Mouse (Mus musculus) limb, embryonic 14.5 days (tissue): ENCODE results near the gene Tmem255b. TPM values are rescaled to one million over a fixed set of nuclear protein-coding genes. Genes with fewer than 3 reads are reported as not detected.

ENCODE experiments used
- ATAC-seq: fragments of 200-750 bp; cut with Nextera tagmentation; 2 replicates; pipeline ENCODE4 v1.8.0; 2017; ENCODE audit warnings: low read depth, moderate number of reproducible peaks, moderate TSS enrichment; ENCODE audit not compliant: low FRiP score
- DNase-seq: peaks from one replicate; pipeline ENCODE4 v3.0.0-alpha.2; 2015; ENCODE audit warnings: low spot score
- H3K27ac ChIP-seq: fragments of 300-500 bp; sonication (generic); replicated peaks from 2 replicates; pipeline ENCODE4 v1.5.1; 2014; ENCODE audit warnings: low read depth, mild to moderate bottlenecking, low read length, moderate library complexity, mixed read lengths
- H3K27me3 ChIP-seq: fragments of 300-500 bp; sonication (generic); 2 replicates; pipeline ENCODE4 v1.6.1; 2014; ENCODE audit warnings: low read length, mixed read lengths; ENCODE audit not compliant: control insufficient read depth, insufficient read depth
- H3K36me3 ChIP-seq: fragments of 300-500 bp; sonication (generic); 2 replicates; pipeline ENCODE4 v1.6.1; 2014; ENCODE audit warnings: mild to moderate bottlenecking, low read length, moderate library complexity, mixed read lengths; ENCODE audit not compliant: control insufficient read depth, insufficient read depth
- H3K4me1 ChIP-seq: fragments of 300-500 bp; sonication (generic); 2 replicates; pipeline ENCODE4 v1.6.1; 2014; ENCODE audit warnings: antibody characterized with exemption, low read length, mixed read lengths; ENCODE audit not compliant: control insufficient read depth, insufficient read depth
- H3K4me2 ChIP-seq: fragments of 300-500 bp; sonication (generic); replicated peaks from 2 replicates; pipeline ENCODE4 v1.6.1; 2014; ENCODE audit warnings: low read depth, mild to moderate bottlenecking, low read length, moderate library complexity; ENCODE audit not compliant: severe bottlenecking
- H3K4me3 ChIP-seq: fragments of 300-500 bp; sonication (generic); replicated peaks from 2 replicates; pipeline ENCODE4 v1.5.1; 2014; ENCODE audit warnings: low read length
- H3K9ac ChIP-seq: fragments of 300-500 bp; sonication (generic); 2 replicates; pipeline ENCODE4 v1.6.1; 2014; ENCODE audit warnings: mild to moderate bottlenecking, low read depth, low read length, moderate library complexity; ENCODE audit not compliant: severe bottlenecking
- H3K9me3 ChIP-seq: fragments of 300-500 bp; sonication (generic); 2 replicates; pipeline ENCODE4 v1.6.1; 2016; ENCODE audit warnings: low read length; ENCODE audit not compliant: control insufficient read depth
- POLR2A ChIP-seq: fragments of 200-500 bp; IDR thresholded peaks from 2 replicates; pipeline ENCODE4 v1.8.0; 2012; ENCODE audit warnings: inconsistent platforms, mild to moderate bottlenecking, moderate library complexity, borderline replicate concordance; ENCODE audit not compliant: insufficient read depth, insufficient read length; ENCODE audit errors: extremely low read depth
- WGBS: fragments of 180-500 bp; shearing (Covaris S2); extraction: QIAGEN DNeasy Blood & Tissue Kit; methylation state at CpG from one replicate; pipeline ENCODE4 v1.1.7; 2014; 5-methylcytosine and 5-hydroxymethylcytosine counted together
- polyA plus RNA-seq, 2 experiments: library from polyadenylated mRNA; depleted of rRNA in 1 of 2; stranded (reverse) in 1 of 2; unstranded in 1 of 2; fragments of >200 nt; fragmentation: Nextera tagmentation in 1 of 2; extraction: Ambion mirVana in 1 of 2; gene quantifications; 2 replicates each; pipeline versions ENCODE4 v1.2.1 to v1.2.3; 2012 to 2014

The Tmem255b gene
- polyA plus RNA-seq, 2 experiments: 0.70 to 0.74 TPM

GRCm38 (mm10) chr8:13492198-13492995 lies 57.4 kb downstream of the Tmem255b start:
- H3K4me3 ChIP-seq: no peak overlapping the region
- H3K9me3 ChIP-seq: no peaks in the 10 kb centered on the region
- H3K4me2 ChIP-seq: no peak overlapping the region
- H3K27me3 ChIP-seq: peaks cover 33% of the 10 kb centered on the region
- DNase-seq (peak; percentile 12), ATAC-seq (peak; percentile 56)
- peaks cover 5% of the 10 kb centered on the region; the same call in 1 of the 2 replicates for H3K4me1 ChIP-seq
- no peak for TF ChIP-seq POLR2A
- H3K36me3 ChIP-seq: no peaks in the 10 kb centered on the region
- 50% methylated on average over 9 of the region's 9 CpGs for WGBS
- H3K9ac ChIP-seq: 0 out of 2 replicates have a peak overlapping the region, but pooled peaks have one; percentile 7
- no peak overlapping the region for H3K27ac ChIP-seq

DNA sequence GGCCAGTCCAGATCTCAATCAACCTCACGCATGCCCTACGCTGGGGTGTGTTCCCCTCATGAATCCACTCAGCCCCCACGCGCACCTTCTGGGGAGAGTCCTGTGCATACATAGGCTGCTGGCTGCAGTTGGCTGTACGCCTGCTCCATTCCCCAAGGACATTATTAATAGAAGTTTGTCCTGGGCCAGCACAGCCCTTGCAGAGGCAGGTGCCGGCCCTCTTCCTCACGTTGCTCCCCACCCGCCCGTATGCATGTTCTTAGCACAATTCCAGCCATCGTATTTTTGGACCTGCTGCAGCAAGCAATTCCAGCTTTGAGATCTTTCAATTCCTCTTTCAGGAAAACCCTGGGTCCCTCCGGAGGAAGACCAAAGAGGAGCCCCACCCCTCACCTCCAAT lies 58.0 kb downstream of the Tmem255b start:
- ATAC-seq (peak; percentile 27; the same call in 1 of the 2 replicates), DNase-seq (peak; percentile 40)
- H3K27ac ChIP-seq: no peak overlapping the region
- peaks cover 5% of the 10 kb centered on the region; the same call in 1 of the 2 replicates for H3K4me1 ChIP-seq
- H3K4me2 ChIP-seq: peak overlapping the region; percentile 83; the same call in 1 of the 2 replicates
- peaks cover 33% of the 10 kb centered on the region for H3K27me3 ChIP-seq
- no peak overlapping the region for H3K9ac ChIP-seq
- WGBS: 33% methylated on average over 11 of the region's 11 CpGs
- TF ChIP-seq POLR2A: no peak
- no peaks in the 10 kb centered on the region for H3K9me3 ChIP-seq
- peak overlapping the region; percentile 51 for H3K4me3 ChIP-seq
- H3K36me3 ChIP-seq: no peaks in the 10 kb centered on the region

- WGBS: 4% methylated on average over 39 of the region's 64 CpGs
- Histone ChIP-seq H3K36me3 (no peaks in the 10 kb centered on the region), H3K4me2 (peak within 1 kb of the TSS; percentile 83), H3K4me1 (peaks cover 5% of the 10 kb centered on the region; the same call in 1 of the 2 replicates), H3K27ac (no peak within 1 kb of the TSS), H3K4me3 (peak within 1 kb of the TSS; percentile 51), H3K9me3 (no peaks in the 10 kb centered on the region), H3K27me3 (peaks cover 33% of the 10 kb centered on the region), H3K9ac (peak within 1 kb of the TSS; percentile 57)
- DNase-seq (no peak), ATAC-seq (peak; percentile 62)
- no peak for TF ChIP-seq POLR2A
Measured at GRCm38 (mm10) chr8:13493858-13494631, 59.1 kb downstream of the Tmem255b start, which contains the start of gene Gas6. Gene Gas6 (minus strand): TSS chr8:13494490.

GRCm38 (mm10) chr8:13501221-13501620 lies 66.2 kb downstream of the Tmem255b start:
- TF ChIP-seq POLR2A: no peak
- WGBS: 83% methylated on average over 3 of the region's 3 CpGs
- H3K27ac ChIP-seq: no peak overlapping the region
- no peak overlapping the region for H3K4me3 ChIP-seq
- no peak overlapping the region for H3K4me2 ChIP-seq
- H3K36me3 ChIP-seq: no peaks in the 10 kb centered on the region
- no peak for ATAC-seq
- no peak for DNase-seq
- H3K9me3 ChIP-seq: no peaks in the 10 kb centered on the region
- H3K4me1 ChIP-seq: no peaks in the 10 kb centered on the region
- H3K27me3 ChIP-seq: no peaks in the 10 kb centered on the region
- H3K9ac ChIP-seq: no peak overlapping the region

DNA sequence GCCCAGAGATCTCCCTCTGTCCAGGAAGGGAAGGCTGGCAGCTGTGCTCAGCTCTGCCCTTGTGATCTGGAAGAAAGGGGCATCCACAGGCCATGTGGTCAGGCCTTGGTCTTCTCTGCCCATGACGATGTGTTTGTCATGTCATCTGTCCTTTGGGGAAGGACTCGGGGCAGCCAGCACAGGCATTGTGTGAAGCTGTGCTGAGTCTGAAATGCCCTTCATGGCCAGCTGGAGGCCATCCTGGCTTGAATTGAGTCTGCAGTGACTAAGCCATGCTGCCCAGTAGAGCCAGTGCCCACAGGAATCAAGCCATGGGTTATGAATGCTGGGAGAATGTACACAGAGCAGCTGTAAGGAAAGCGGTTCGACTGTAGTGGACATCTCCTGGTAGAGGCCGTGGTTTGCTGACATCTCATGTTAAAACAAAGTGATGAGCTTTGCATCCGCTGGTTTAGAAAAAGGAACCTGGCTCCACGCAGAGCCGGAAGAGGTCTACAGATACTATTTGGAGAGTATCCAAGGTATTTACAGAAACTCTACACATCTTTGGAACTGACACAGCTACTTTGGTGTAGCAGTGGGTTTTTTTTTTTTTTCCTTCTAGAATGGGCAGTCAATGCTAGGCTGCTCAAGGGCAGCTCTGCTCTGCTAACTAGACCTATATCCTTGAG lies 69.1 kb downstream of the Tmem255b start:
- no peak overlapping the region for H3K4me3 ChIP-seq
- H3K36me3 ChIP-seq: no peaks in the 10 kb centered on the region
- ATAC-seq (no peak), DNase-seq (no peak)
- H3K27ac ChIP-seq: no peak overlapping the region
- H3K4me2 ChIP-seq: no peak overlapping the region
- no peak overlapping the region for H3K9ac ChIP-seq
- no peaks in the 10 kb centered on the region for H3K27me3 ChIP-seq
- H3K4me1 ChIP-seq: no peaks in the 10 kb centered on the region
- TF ChIP-seq POLR2A: no peak
- 86% methylated on average over 8 of the region's 8 CpGs for WGBS
- no peaks in the 10 kb centered on the region for H3K9me3 ChIP-seq
